Mouse (Mus musculus) liver, postnatal 0 days (tissue): ENCODE data around the gene 3100002H09Rik.

Source experiments
- CTCF ChIP-seq: sonication (generic); IDR thresholded peaks from 2 replicates; pipeline ENCODE4 v1.5.1; 2016; ENCODE audit warnings: antibody characterized with exemption, low read depth
- EP300 ChIP-seq: IDR thresholded peaks from 2 replicates; pipeline ENCODE4 v1.6.1; 2016; ENCODE audit warnings: antibody characterized with exemption, low read depth, mild to moderate bottlenecking

GRCm38 (mm10) chr4:124603712-124604111 is 6.9 kb downstream of the 3100002H09Rik start:
- no peak for TF ChIP-seq CTCF
- no peak for TF ChIP-seq EP300
